Mouse (Mus musculus): ENCODE data around the gene Nutf2-ps1.

Nutf2-ps1 gene

DNA sequence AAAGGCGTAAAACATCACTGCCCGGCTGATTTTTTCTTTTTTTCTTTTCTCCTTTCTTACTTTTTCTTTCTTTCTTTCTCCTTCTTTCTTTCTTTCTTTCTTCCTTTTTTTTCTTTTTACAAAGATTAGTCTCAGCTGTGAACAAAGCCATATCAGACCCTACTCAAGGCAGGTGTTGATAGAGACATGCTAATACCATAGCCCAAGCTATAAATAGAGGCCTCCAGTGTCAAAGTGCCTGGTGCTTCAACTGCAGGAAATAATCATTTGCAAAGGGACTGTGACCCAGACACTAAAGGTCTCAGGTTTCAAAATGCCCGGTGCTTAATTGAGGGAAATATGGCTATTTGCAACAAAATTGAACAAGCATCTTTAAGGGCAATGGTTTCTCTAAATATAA, 20.3 kb downstream of the Nutf2-ps1 start:
- DNase-seq: no peak

DNA sequence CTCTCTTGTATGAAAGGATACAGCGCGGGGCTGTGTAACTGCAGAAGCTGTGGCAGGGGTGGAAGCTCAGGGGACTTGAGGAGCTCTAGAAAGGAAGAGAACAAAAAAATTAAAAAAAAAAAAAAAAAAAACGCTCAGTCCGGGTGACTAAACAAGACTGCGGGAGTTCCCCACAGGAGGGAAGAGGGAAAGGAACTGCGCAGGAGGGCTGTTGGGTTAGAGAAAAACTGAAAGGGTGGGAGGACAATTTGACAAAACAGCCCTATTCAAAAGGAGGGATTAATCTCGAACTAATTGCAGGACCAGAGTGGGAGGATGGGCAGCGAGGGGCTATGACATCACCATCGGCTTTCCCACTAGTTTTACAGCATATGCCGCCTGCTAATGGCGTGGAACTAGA, 21.0 kb downstream of the Nutf2-ps1 start:
- no peak for DNase-seq

DNA sequence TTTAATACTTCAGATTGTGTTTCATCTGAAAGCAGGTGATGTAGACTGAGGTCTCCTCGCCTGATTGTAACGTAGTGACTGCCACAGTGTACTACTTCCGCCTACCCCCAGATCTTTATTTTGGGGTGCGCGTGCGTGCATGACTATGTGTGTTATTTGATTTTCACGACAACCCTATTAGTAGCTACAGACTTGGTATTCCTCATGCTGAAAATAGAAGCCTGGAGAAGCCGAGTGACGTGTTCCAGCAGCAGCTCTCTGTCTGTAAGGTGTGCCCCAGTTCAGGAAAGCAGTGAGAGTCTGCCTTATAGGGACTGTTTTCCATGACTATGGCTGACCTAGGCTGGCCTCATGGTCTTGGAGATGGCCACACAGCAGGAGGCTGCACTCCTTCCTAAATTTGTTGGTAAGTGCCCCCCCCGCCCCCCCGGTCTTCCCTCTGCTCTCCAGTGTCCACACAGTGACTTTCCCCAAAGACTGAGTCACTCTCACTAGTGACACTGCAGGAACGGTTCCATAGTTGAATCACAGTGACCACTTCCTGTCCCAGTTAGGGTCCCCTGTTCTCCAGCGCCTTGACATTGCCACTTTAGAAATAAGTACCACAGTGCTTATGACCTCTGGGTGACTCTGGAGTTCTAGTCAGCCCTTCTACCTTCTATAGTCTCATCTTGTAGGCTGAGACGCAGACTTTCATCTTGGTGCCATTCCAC, 23.1 kb downstream of the Nutf2-ps1 start:
- no peak for DNase-seq

DNA sequence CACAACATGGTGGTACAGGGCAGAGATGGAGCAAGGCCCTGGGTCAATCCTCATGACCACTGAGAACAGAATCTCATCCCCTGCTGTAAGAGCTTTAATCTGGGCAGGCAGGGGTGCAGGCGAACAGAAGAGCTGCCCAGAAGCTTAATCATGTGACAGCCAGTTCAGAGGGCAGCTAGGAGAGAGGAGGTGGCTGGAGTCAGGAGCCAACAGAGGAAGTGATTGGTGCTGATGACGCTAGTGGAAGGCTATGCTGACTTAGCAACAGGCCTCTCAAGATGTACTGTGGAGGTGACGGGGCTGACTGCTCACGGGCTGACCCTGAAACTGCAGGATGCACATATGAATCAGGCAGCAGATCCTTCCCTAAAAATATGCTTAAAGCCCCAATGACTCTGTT, 24.7 kb downstream of the Nutf2-ps1 start:
- DNase-seq: no peak

DNA sequence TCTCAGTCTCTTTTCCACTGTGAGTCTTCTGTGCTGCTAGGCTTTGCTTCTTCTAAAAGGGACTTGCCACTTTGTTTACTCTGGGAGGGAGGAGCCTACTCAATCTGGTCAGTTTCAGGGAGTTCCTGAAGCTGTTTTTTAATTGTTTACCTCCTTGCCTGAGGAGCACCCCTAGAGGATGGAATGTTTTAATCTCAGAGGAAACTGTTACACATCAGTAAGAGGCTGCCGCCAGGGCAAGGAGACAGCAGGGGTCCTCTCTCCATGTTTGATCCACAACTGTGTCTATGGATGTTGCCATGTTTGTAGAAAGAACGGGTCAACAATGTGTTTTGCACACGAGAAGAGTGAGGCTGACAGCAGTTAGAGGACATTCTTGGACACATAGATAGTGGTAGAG, 28.4 kb downstream of the Nutf2-ps1 start:
- DNase-seq: no peak

DNA sequence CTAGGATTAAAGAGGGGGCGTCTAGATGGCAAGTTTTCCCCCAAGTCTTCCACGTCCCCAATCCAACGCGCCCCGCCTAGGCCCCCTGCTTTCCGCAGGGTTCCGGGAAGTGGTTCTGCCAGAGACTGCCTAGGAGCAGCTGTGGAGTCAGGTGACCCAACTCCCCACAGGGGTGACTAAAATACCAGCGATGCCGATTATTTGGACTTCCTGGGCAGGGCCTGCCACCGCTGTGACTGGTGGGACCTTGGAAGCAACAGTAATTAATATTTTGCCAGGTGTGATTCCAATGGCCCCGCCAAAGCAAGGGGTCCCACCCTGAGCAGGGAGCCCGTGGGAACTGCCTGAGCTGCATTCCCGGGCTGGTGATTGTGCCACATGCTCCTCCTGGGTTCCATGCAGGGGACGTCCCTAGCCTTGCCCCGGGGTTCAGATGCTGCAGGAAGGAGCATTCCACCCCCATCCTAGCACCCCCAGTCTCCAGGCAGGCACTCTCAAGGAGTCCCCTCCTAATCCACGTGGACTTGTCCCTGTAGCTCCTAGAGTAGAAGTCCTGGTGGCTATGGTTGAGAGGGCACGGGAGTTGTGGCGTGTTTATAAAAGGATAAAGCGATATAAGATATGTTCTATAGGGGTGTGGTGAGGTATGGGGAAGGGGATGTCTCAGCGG, 31.5 kb downstream of the Nutf2-ps1 start:
- DNase-seq: no peak

DNA sequence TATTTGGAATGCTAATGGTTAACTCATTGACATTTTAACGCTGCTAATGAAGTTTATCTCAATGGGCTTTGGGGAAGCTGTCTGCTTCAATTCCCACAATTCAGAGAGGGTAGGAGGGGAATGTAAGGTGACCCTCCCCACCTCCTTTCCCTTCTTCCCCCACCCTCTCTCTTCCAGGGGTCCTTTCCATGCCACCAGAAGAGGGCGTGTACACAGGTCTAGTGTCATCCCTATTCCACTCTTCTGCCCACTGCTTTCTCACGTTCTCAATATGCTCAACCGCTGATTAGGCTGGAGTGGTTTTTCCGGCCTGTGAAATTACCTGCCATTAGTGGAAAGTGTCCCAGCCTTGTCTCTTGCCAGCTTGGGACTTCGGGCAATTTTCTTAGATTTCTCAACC, 32.0 kb downstream of the Nutf2-ps1 start:
- no peak for DNase-seq

DNA sequence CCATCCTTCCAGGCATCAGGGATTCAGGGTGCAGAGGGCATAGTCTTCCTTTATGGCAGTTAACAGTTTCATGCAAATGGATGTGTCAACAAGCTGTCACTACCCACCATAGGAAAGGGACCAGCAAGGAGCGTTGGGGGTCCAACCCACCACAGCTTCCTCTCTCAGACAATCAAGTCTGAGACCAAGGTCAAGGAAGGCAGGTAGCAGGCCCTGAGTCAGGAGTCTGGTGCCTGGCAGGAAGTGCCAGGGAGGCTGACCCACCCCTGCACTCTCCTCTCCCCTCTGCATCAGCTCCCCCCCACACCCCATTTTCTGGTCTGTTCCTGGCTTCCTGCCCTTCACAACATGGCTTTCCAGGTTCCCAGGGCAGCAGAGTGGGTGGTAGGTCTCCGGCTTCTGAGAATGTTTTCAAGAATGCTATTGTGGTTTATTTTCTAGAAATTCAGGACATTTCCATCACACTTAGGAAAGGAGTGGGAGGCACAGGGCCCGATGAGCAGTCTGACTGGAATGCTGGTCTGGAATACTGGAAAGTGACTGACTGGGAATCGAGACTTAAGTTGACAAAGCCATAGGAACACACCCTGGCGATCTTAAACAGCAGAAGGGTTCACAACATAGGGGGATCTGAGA, 33.8 kb downstream of the Nutf2-ps1 start:
- no peak for DNase-seq

DNA sequence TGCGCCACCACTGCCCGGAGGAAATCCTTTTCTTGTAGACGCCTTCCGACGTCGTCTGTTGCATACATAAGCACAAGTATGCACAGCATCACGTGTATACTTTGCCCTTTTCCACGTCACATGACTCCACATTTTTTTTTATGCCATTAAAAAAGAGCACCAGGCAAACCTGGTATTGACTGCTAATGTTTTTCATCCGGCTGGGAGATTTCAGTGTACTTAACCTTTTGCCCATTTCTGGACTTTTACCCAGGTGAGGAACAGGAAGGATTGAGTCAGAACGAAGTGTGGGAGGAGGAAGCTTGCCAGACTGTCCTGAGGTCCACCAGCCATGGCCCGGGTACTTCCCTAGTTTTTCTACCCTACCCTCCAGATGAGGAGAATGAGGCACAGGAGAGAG, 34.5 kb downstream of the Nutf2-ps1 start:
- DNase-seq: no peak

DNA sequence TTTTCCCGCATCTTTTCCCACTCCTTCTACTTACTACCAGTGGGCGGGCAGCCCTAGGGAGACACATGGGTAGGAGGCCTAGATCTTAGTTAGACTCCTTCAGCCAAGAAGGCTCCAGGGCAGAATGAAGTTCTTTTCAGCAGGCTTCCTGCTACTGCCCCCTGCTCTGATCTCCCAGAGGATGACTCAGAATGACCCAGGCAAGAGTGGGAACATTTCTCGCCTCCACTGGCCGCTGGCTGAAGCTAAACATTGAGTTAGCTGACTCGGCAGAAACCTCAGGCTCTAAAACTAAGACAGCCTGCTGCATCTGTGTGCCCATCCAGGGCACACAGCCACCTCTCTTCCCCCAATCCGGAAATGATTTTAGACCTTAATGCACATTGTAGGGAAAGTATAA, 36.1 kb downstream of the Nutf2-ps1 start:
- no peak for DNase-seq

DNA sequence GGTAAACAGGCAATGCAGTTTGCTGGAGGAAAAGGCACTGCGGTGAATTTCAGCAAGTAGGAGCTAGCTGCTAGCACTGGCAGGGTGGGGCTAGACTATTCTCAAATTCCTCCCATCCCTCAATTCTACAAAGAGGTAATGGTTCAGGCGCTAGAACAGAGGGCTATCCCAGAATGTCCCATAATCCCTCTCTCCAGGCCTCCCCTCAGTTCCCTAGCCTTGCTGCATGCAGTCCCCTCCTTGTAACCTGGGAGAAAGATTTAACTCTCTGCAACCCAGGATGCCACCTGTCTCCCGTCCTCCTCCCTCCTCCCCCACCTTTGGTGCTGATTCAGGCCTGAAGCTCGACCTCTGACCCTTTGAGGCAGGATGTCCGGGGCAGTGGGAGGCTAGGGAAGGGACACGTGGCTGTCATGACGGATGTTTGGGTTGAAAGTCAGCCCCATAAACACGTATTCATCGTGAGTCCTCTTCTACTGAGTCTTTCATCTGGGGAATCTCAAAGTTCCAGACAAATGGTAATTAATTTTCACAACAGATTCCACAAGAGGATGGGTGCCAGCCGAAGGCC, 36.6 kb downstream of the Nutf2-ps1 start:
- no peak for DNase-seq

DNA sequence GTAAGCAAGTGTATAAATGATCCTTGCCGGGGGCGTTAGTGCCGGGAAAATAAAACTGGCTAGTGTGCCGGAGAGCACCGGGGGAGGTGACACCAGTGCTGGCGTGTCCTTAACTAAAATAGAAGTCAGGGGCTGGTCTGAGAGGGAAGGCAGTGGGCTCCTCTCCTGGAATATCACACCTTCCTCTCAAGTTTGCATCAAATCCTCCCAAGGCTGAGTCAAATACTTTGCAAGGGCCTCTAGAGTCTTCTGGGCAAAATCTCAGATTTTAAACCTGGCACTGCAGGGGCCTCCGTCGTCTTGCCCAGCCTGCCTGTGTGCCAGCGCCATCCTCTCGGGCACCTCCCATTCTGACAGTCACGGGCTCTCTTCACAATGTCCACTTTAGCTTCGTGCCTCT, 37.9 kb downstream of the Nutf2-ps1 start:
- no peak for DNase-seq

DNA sequence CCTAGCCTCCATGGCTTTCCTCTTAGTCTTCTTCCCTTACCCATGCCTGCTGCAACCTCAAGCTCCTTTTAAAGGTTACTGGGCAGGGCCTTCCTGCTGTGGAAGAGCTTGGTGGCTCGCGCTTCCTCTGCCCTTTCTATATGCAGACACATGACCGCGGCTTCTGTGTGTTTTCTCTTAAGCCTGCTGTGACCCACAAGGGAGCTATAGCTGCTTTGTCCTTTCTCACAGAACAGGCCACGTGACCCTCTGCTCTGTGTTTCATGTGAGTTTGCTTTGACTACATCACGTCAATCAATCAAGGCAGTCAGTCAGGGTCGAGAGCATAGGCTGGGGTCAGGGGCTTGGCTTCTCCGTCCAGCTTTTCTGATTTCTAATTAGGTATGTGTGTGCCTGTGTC, 41.3 kb downstream of the Nutf2-ps1 start:
- DNase-seq: no peak

DNA sequence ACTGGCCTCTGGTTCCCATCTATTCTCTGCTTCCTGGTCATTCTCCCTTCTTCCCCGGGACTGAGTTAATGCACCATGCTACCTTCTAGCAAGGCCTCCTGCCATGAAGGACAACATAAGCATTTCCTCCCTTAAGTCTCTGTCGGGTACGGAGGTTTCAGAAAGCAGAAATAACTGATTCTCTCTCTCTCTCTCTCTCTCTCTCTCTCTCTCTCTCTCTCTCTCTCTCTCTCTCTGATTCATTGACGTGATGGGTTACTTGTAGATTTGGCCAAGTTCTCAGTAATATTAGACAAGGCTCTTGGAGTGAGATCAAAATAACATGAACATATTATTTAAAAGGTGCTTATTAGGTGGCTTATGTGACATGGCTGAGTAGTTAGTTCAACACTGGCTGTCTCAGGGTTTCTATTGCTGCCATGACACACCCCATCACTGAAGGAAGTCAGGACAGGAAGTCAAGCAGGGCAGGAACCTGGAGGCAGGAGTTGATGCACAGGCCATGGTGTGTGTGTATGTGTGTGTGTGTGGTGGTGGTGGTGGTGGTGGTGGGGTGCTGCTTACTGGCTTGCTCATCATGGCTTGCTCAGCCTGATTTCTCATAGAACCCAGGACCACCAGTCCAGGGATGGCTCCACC, 43.8 kb downstream of the Nutf2-ps1 start:
- no peak for DNase-seq

DNA sequence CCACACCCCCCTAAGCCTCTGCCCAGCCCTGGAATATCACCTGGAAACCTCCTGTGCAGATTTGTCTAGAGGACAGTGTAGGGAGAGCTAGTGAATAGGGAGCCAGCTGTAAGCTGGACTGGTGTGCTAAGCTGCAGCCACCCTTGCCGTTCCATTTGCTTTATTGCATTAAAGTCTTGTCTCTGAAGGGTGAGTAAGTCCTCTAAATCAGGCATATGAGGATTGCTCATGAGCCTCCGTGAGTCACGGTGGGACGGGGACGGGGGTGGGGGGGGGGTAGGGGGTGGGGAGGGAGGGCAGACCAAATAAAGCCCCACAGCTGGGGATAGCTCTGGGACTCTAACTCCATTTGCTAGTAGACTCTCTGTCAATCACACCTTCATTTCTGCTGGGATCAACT, 45.3 kb downstream of the Nutf2-ps1 start:
- DNase-seq: no peak

DNA sequence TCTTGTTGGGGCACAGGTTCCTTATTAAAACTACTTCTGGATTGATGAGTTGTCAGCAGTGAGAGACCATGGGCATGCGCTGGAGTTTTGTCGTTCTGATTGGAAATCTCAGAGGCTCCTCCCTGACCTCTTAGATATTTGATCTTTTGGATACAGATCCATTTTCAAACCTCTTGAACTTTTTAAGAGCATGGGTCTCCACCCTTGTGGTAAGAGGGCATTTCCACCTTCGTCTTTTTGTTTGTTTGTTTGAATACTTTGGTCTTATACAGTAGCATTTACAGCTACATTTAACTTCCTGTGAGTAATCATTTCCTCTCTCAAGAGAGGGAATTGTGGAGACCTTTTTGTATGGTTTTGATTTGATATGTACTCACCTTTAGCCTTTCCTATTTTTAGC, 49.6 kb downstream of the Nutf2-ps1 start:
- no peak for DNase-seq

DNA sequence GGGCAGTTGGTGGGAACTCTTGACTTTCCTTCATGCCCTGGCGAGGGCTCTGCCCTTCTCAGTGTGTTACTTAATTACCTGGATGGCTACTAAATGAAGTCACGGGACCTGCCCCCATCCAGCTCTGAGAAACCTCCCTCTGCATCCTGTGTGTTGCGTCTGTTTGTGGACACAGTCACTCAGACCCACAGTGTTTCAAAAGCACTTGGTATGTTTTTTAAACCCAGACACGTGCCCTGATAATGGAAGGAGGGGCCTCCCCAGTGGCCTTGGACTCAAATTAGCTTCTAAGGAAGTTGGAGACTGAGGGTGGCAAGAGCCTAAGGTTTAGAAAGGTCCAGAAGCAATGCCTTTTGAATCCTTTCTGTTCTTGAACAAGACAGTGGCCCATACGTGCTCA, 50.1 kb downstream of the Nutf2-ps1 start:
- no peak for DNase-seq
